Mouse (Mus musculus) E14TG2a.4 (cell line): ENCODE data around the gene Olfr1508.

Experiments used
- CTCF ChIP-seq: conservative IDR thresholded peaks from 2 replicates; pipeline ENCODE4 v1.5.1; 2014; ENCODE audit warnings: low read length
- NANOG ChIP-seq: IDR thresholded peaks from 2 replicates; pipeline ENCODE4 v1.6.1; 2014; ENCODE audit warnings: borderline replicate concordance, low read length, mixed read lengths
- POU5F1 ChIP-seq: IDR thresholded peaks from 2 replicates; pipeline ENCODE4 v1.6.1; 2014; ENCODE audit warnings: low read length, borderline replicate concordance

GRCm38 (mm10) chr14:52451138-52451537, 16.2 kb downstream of the Olfr1508 start:
- TF ChIP-seq CTCF (no peak), NANOG (no peak), POU5F1 (no peak)
